Mouse (Mus musculus) lung, postnatal 4 days (tissue): ENCODE measurements around the gene Skap1.
"Not testable (repeated sequence)": the region's sequence is repeated elsewhere in the genome, so short reads cannot be mapped to it uniquely, and the experiment has no call there.

Source experiments
- DNase-seq, 2 experiments: peaks; one replicate each; pipeline ENCODE4 v3.0.0; 2021

Skap1 gene

DNA sequence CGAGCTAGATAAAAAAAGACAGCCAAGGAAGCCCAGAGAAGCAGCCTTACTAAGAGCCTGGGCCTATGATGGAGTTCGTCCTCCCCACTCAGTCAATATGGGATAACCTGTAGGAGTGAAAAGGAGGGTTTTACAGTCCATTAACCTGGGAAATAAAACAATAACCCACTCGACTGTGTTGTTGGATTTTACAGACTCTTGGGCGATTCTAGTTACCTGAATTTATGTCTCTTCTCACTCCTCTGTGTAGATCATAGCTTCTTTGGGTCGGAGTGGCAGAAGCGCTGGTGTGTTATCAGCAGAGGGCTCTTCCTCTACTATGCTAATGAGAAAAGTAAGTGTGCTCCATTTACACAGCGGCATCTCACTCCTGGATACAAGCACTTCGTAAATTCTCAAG is 239.4 kb downstream of the Skap1 start:
- no peak for DNase-seq

GRCm38 (mm10) chr11:96711268-96711667 is 246.9 kb downstream of the Skap1 start:
- DNase-seq, result no peak

- no peak for DNase-seq
Observed at GRCm38 (mm10) chr11:96711670-96712069, 247.3 kb downstream of the Skap1 start.

- DNase-seq, result no peak
Observed at GRCm38 (mm10) chr11:96713210-96714005, 249.0 kb downstream of the Skap1 start.

- DNase-seq, result no peak
Observed at GRCm38 (mm10) chr11:96714011-96714410, 249.6 kb downstream of the Skap1 start.

GRCm38 (mm10) chr11:96715168-96715567 is 250.8 kb downstream of the Skap1 start:
- DNase-seq, result not testable (repeated sequence)

- no peak for DNase-seq
Observed at GRCm38 (mm10) chr11:96718609-96719008, 254.2 kb downstream of the Skap1 start.

DNA sequence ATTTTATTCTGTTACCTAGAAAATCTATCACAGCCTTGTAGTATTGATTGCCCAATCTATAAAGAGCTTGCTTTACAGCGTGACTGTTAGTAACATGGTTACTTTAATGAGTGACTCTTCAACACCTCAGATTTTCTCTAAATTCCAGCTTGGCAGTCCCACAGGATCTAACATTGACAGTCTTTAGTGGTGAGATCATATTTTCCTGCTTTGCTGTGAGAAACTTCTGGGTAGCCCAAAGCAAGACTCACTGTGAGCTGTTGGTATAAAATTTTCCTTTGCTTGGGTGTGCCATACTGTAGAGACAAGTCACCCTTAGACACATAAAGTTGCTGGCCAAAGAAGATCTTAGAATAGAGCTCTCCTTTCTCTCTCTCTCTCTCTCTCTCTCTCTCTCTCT is 261.4 kb downstream of the Skap1 start:
- no peak for DNase-seq

- no peak for DNase-seq
Observed at GRCm38 (mm10) chr11:96728577-96728976, 264.2 kb downstream of the Skap1 start.

DNA sequence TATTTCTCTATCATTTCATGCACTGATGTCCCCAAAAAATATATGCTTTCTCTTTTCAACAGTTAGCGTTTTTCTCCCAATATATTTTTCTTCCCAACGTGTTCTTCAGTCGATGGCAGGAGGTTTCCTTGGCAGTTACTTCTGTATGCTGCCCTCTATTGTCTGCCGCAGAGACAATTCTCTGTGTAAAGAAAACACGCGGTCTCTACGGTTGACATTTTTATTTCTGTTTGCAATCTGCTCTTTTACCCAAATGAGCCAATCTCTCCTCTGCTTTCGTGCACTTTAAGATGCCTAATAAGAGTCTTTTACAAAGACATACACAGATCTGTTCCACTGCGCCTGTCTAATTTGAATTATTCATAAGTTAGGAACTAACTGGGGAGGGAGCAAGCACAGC is 265.1 kb downstream of the Skap1 start:
- DNase-seq, result no peak

- no peak for DNase-seq
Observed at GRCm38 (mm10) chr11:96730327-96730726, 265.9 kb downstream of the Skap1 start.

DNA sequence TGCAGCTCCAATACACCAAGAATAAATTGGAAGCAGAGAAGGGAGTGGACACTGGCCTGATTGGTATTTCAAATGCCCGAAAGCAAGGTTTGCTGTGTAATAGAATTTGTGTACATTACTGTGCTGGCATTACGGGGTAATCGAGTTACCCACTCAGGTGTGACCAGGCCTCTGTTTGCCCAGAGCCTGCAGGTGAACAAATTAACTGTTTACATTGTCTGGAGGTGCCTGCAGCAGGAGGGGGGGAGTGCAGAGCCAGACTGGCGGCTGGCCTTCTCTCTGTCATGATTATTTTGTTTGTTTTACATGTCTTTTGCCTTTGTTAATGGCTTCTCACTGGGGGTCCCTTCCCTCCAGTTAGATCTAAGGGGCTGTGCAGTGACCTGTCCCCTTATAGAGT is 268.3 kb downstream of the Skap1 start:
- DNase-seq, result no peak

DNA sequence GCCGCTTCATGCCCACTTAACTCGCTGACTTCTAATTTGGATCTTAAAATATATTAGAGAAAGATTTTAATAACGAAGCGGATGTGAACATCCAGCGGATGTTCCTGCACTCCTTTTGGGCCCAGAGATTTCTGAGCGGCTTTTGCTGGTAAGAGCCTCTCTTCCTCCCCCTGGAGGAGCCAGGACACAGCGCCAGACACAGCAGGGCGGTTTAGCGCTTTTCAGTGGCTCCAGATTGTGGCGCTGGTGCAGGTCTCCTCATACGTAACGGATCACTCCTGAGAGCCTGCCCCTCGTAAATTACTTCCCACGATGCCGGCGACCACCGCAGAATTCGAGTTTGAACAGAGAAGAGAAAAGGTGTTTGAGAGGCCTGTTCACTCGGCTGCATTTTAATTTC is 271.5 kb downstream of the Skap1 start:
- peak; percentile 56 to 63 for DNase-seq

DNA sequence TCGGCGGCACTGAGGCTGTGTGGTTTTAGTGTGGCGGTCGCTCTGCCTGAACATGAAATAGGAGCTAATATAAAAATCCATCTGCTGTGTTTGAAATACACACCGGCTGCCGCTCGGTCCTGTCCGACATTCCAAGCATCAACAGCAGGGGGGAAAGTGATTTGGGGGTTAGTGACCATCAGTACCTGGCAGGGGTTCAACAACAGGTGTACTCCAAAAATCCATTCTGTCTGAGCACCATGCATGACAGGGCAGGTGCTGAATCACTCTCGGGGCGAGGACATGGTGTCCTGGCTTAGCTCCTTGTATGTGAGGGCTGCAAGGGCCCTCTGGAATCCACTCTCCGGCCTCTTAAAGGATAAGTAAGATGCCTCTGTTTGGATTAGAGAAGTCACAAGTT is 272.0 kb downstream of the Skap1 start:
- peak; percentile 30 to 60 for DNase-seq

DNA sequence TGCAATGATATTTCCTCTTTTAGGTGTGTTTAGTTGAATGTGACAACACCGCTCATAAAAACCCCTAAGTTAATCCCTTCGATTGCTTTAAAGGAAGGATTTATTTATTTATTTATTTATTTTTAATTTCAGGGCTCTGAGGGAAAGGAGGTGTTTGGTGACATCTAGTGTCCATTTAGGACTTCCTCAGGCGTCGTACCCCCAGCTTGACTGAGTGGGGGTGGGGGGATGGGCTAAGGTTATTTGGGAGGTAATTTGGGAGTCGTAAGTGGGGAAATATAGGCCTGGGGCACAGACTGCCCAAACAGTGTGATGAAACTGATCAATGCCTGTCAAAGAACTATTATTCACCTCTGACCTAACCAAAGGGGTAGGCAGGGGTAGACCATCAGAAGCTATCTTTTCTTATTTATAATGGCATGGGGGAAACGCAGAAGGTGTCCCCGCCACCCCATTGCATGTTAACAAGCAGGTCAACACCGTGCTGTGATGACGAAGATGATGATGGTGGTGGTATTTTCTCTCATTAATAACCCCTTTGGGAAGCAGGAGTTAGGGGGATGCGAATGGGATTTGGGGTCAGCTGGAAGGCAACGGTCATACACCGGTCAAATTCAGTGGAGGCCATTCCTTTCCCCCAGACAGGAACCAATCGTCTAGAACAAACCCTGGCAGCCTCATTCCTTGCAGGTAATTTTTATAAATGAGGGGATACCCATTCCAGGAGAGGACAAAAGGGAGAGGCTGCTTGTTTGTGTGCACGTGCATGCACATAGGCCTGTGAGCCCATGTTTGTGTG is 273.5 kb downstream of the Skap1 start:
- DNase-seq, result no peak

DNA sequence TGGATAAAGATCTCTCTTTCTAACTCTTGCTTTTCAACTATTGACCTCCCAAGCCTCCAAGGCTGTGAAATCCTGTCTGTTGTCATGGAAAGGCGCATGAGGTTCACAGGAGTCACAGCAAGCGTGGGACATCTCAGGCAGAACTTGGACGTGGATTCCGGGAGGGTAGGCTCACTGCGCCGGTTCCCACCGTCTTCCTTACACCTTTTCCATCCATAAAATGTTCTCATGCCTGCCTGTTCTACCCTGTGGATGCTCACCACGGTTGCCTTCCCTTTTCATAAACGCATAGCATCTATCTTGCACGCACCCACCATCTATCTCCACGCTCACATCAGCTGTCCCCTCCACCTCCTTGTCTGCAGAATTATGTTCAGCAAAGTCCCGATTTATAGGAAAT is 276.4 kb downstream of the Skap1 start:
- DNase-seq, result no peak

- DNase-seq, result no peak
Observed at GRCm38 (mm10) chr11:96741995-96742394, 277.6 kb downstream of the Skap1 start.

- no peak for DNase-seq
Observed at GRCm38 (mm10) chr11:96743000-96743399, 278.6 kb downstream of the Skap1 start.

DNA sequence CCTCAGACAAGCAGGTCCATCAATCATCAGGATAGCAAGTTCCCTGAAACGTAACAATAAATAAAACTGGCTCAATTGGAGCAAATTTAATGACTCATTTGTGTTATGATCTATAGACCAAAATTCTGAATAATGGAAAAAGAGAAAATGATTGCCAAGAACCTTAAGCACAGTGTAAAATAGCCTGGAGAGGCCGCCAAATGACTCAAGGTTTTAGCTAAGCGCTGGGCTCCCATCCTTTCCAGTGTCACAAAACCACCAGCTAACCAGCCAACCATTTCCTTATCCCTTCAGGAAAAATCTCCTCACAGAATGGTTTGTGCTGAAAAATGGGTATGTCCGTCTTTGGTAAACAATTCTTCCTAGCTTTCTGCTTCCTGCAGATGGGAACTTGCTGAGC is 279.5 kb downstream of the Skap1 start:
- no peak for DNase-seq

DNA sequence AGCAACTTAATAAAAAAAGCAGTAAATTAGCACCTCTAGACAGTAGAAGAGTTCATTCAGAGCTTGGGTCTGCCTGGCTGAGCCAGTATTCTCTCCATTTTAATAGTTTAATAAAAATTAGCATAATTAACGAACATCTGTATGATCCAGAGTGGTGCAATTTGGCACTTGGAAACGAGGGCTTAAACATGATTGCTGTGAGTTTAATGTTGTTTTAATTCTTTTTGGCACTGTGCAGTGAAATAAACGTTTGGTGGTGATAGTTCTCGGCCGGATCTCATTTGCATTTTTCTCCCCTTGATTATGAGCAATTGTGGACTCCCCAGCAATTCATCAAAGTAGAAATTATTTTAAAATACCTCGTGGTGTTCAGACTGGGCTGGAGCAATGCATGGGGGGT is 282.3 kb downstream of the Skap1 start:
- no peak for DNase-seq

DNA sequence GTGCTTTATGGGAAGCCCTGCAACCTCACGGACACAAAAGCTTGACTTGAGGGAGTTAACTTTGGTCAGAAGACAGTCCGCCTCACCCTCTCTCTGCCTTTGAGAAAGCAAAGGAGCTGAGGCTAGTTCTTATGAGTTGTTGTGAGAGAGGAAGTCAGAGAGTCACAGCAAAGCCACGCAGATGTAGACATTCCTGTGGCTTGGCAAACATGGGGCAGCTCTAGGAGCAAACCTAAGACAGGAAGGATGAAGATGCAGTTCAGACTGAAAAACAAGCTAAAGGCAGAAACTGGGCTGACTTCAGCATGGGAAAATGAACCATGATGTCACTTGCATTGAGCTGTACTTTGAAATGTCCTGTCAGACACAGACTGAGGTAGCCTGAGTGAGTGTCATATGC is 283.2 kb downstream of the Skap1 start:
- no peak for DNase-seq

DNA sequence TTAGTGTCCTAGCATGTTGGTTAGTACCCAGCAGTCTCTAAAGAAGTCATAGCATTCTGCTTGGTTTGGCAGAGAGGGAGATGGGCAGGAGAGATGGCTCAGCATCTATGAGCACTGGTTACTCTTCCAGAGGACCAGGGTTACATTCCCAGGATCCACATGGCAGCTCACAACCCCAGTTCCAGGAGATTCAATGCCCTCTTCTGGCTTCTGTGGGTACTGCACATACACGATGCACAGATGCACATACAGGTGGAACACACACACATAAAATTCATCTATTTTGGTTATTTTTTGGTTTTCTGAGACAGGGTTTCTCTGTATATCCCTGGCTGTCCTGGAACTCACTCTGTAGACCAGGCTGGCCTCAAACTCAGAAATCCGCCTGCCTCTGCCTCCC is 290.9 kb downstream of the Skap1 start:
- DNase-seq, result no peak

GRCm38 (mm10) chr11:96757421-96757820 is 293.0 kb downstream of the Skap1 start:
- no peak for DNase-seq

DNA sequence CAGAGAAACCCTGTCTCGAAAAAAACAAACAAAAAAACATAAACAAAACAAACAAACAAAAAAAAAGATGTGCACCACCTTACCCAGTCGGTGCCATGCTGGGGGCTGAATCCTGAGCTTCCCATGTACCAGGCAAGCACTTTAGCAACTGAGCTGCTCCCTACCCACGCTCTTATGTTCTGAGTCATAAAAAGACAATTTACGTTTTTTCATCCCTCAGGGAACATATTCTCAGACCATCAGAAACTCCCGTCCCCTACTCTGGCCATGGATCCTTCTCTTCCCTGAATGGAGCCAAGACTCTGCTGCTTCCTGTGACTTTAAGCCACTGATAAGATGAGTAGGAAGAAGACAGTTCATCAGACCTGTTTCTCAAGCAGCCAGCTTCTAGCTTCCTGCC is 294.0 kb downstream of the Skap1 start:
- DNase-seq, result no peak
